Mouse (Mus musculus) MN1 (cell line): ENCODE results near the gene Nek6.

Experiments
- DNase-seq: peaks from one replicate; pipeline ENCODE4 v3.0.0-alpha.2; 2016; ENCODE audit warnings: low spot score

Gene Nek6

DNA sequence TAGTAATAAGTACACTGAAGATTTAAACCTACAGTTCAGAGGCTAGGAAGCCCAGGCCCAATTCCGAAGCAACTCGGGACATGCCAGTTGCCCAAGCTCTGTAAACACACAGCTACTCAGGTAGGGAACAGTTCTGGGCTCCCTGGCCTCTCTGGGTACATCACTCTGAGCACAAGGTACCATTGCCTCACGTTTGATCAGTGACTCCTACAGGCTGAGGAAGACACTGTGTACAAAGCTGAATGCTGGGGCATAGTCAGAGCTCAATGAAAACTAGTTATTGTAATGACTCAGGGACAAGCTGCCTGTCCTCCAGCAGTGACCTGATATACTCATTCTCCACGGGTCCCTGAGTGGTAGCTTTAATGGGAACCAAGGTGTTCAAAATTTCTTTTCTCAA lies 109.6 kb downstream of the Nek6 start:
- DNase-seq: no peak

DNA sequence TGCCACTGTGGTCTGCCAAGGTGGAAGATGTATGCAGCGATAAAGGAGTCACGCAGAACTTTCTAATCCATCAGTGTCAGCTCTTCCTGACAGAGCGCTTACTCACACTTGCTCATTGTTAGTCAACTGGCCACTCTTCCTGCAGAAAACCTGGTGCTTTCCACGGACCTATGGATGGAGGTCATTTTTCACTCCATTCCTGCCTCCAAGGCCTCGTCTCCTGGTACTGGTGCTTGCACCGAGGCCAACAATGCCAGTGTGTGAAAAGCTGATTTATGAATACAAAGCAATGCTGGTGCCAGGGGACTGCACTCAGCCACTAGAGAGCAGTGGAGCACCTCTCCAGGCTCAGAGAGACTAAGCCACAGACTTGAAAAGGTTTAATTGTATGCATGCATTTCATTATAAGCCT lies 110.2 kb downstream of the Nek6 start:
- no peak for DNase-seq

DNA sequence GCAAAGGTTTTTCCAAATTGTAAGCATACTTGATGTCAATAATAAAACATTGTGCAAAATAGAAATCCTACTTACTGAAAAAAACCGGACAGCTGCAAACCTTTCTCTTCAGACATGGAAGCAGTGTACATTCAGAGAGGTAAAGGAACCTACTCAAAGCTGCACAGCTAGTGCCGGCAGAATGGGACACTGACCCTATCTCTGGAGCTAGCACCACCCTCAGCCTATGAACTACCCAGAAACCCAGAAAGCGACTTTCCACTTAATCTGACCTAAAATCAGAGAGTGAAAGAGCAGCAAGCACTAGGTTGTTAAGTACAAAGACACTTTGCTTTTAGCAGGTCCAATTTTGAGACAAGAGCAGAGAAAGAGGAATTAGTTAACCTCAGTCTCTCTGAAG lies 112.0 kb downstream of the Nek6 start:
- DNase-seq: no peak

GRCm38 (mm10) chr2:38623821-38624590 lies 112.6 kb downstream of the Nek6 start:
- DNase-seq: no peak

DNA sequence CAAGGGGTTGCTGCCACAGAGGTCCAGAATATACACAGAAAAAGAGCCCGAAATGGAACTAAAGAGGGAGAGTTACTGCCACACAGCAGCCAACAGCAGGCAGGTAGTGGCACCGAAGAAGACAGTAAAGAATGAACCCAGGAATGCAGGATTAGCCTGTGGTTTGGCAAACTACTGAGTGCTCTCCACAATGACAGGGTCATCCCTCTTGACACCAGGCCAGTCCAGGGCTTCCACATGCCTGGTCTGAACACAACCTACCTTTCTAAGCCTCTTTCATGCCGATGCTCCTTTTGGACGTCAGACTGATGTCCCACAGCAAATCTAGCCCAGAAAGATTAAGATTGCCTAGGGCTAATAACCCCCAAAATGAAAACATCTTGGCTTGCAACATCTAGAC lies 117.4 kb downstream of the Nek6 start:
- no peak for DNase-seq

DNA sequence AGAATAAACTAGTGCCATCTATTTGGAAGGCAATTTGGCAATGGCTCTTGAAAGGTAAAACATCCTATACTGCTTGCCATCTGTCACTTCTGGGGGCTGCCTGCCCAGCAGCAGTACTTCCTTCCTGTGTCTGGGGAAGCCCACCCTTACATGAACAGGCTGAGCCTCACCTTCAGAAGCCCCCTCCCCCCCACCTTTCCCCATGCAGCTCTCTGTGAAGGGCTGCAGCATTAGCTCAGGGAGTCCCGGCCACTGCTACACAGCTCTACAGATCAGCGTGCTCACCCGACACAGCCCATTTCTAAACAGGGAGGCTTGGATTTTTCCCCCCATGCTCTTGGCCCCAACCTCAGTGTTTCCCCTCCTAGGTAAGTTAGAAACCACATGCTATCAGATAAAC lies 118.0 kb downstream of the Nek6 start:
- no peak for DNase-seq

GRCm38 (mm10) chr2:38630574-38630973 lies 119.1 kb downstream of the Nek6 start:
- no peak for DNase-seq

DNA sequence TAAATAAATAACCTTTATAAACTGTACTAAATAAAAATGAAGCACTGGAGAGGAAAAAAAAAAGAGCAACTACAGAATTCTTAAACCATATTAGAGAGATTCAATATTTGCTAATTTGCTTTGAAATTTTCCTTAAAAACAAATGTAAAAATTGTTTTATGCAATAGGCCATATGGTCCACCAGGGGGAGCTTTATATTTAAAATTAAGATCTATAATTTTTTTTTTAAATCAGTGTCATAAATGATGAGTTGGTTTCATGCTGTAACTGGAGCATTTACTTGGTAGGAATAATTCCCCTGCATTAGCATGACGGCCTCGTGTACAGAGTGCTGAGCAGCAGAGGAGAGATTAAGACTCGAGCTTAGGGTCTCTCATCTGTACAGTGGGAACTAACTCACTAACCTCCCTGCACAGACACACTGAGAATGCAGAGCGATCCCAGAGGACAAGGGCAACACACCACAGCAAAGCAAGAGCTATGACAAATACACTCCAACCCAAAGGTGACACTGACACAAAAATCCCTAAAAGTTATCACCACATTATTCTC lies 126.3 kb downstream of the Nek6 start:
- DNase-seq: peak; percentile 52

DNA sequence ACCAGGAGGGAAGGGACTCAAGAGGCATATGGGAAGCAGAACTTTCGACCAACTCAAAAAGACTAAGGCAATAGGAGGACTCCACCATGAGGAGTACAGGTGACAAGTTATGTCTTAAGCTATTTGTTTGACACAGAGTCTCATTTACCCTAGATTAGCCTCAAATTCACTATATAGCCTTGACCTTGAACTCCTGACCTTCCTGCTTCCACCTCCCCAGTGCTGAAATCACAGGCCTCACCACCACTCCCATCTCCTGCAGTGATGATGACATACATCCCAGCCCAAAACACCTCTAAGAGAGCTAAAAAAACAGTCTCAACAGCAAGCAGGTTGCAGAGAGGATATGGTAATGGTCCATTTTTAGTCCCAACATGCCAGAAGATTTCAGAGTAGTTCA lies 130.3 kb downstream of the Nek6 start:
- no peak for DNase-seq

- peak; percentile 97 for DNase-seq
Observed at GRCm38 (mm10) chr2:38643625-38644427, 132.4 kb downstream of the Nek6 start, which contains the start of gene Psmb7. TSS of gene Psmb7 (minus strand) at chr2:38644087.
